Mouse (Mus musculus) ES-E14 (cell line): ENCODE data around the gene Zbed6. TPM values are rescaled to one million over a fixed set of nuclear protein-coding genes. Genes with fewer than 3 reads are reported as not detected.

Experiments used
- DNase-seq: peaks from one replicate; pipeline ENCODE4 v3.0.0-alpha.2; 2013; ENCODE audit warnings: low read depth, low spot score
- H3K27ac ChIP-seq: 2 replicates; pipeline ENCODE4 v1.5.1; 2012; ENCODE audit warnings: low read depth, mild to moderate bottlenecking, low read length, moderate library complexity, mixed read lengths; ENCODE audit not compliant: poor library complexity, insufficient read depth, severe bottlenecking
- H3K36me3 ChIP-seq: 2 replicates; pipeline ENCODE4 v1.6.1; 2012; ENCODE audit warnings: mild to moderate bottlenecking, low read length, moderate library complexity, mixed read lengths; ENCODE audit not compliant: control insufficient read depth, poor library complexity, insufficient read depth, severe bottlenecking
- H3K4me1 ChIP-seq, 2 experiments: fragments of 150-350 bp in 1 of 2; sonication (generic) in 1 of 2; 2 replicates each; pipeline ENCODE4 v1.6.1; 2012; ENCODE audit warnings: low read length in 2 of 2, mild to moderate bottlenecking in 1 of 2, mixed read lengths in 1 of 2; ENCODE audit not compliant: control insufficient read depth in 2 of 2, insufficient read depth in 2 of 2, poor library complexity in 1 of 2
- H3K4me3 ChIP-seq, 2 experiments: fragments of 150-350 bp in 1 of 2; sonication (generic) in 1 of 2; 2 replicates each; pipeline ENCODE4 v1.5.1; 2012; ENCODE audit warnings: low read length in 2 of 2, low read depth in 1 of 2, mild to moderate bottlenecking in 1 of 2, mixed read lengths in 1 of 2; ENCODE audit not compliant: insufficient read depth in 1 of 2, poor library complexity in 1 of 2, severe bottlenecking in 1 of 2
- H3K9ac ChIP-seq: 2 replicates; pipeline ENCODE4 v1.6.1; 2012; ENCODE audit warnings: low read depth, mild to moderate bottlenecking, low read length, mixed read lengths; ENCODE audit not compliant: poor library complexity, insufficient read depth, severe bottlenecking
- H3K9me3 ChIP-seq: fragments of 150-350 bp; sonication (generic); 2 replicates; pipeline ENCODE4 v1.6.1; 2012; ENCODE audit warnings: low read depth, mild to moderate bottlenecking, low read length; ENCODE audit not compliant: control insufficient read depth, insufficient read depth
- CHD2 ChIP-seq: IDR thresholded peaks from 2 replicates; pipeline ENCODE4 v1.6.1; 2014; ENCODE audit warnings: mild to moderate bottlenecking, low read depth, low read length, inconsistent platforms
- HCFC1 ChIP-seq: IDR thresholded peaks from 2 replicates; pipeline ENCODE4 v1.6.1; 2012; ENCODE audit warnings: low read length, inconsistent platforms, borderline replicate concordance; ENCODE audit not compliant: insufficient read depth
- MAFK ChIP-seq: IDR thresholded peaks from 2 replicates; pipeline ENCODE4 v1.6.1; 2014; ENCODE audit warnings: mild to moderate bottlenecking, low read depth, low read length, inconsistent platforms; ENCODE audit not compliant: insufficient read depth
- ZC3H11A ChIP-seq: IDR thresholded peaks from 2 replicates; pipeline ENCODE4 v1.6.1; 2012; ENCODE audit warnings: low read depth, mild to moderate bottlenecking, inconsistent platforms, low read length, borderline replicate concordance
- ZNF384 ChIP-seq: IDR thresholded peaks from 2 replicates; pipeline ENCODE4 v1.6.1; 2012; ENCODE audit warnings: low read depth, low read length, inconsistent platforms
- in situ Hi-C, 2 experiments: fragments of 600-800 bp; cut with MboI; formaldehyde crosslinking; loops; one replicate each; pipeline ENCODE4 v1.15.1; 2025; ENCODE audit warnings: low sequenced_read_pairs in 2 of 2, inconsistent platforms in 1 of 2; ENCODE audit not compliant: unreplicated experiment in 2 of 2
- total RNA-seq: library from RNA; depleted of rRNA; stranded (reverse); fragments of 300-350 nt; gene quantifications from 2 replicates; pipeline ENCODE4 v1.2.3, GENCODE M21; 2012

The Zbed6 gene
- total RNA-seq, 1 experiment = 16.7 TPM

DNA sequence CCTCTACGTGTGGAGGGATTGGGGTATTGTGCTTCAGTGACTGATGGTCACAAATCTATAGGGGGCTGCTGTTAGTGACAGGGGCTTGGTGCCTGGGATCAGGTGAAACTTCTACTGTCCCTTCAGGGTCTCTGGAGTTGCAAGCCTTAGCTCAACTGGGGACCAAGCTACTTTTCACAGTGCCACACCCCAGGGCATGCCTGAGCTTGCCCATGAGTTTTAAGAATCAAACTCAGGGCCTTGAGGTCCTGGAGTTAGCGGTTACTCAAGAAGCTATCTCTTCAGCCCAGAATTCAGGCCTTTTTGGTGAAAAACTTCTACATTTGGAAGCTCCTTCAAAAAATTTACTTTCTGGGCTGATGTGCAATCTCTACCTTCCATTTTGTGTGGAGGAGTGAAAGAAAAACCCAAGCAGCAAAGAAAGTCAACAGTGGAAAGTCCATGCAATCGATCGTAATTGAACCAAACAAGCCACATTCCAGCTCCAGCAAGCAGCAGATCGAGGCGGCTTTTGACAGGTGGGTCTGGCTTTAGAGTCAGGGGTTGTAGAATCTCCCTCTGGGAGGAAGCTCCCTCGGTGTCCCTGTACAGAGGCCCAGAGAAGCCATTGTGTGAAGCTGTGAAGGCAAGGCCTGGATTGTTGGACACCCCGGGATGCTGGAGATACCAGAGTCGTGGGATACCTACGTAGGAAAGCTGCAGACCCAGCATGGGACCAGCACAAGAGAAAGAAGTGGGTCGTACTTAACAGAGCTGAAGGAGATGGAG is 3.7 kb upstream of the Zbed6 start:
- H3K27ac ChIP-seq = peak overlapping the region; percentile 99
- in situ Hi-C loops = no loop called here
- H3K9me3 ChIP-seq = no peaks in the 10 kb centered on the region
- peak; percentile 76 for DNase-seq
- H3K4me3 ChIP-seq = peak overlapping the region; percentile 67
- peaks cover 8 to 16% of the 10 kb centered on the region in 2 experiments for H3K4me1 ChIP-seq
- H3K36me3 ChIP-seq = peaks cover 4% of the 10 kb centered on the region
- TF ChIP-seq ZNF384 = no peak
- no peak for TF ChIP-seq HCFC1
- no peak for TF ChIP-seq CHD2
- TF ChIP-seq ZC3H11A = no peak
- TF ChIP-seq MAFK = no peak
- peak overlapping the region; percentile 81 for H3K9ac ChIP-seq

DNA sequence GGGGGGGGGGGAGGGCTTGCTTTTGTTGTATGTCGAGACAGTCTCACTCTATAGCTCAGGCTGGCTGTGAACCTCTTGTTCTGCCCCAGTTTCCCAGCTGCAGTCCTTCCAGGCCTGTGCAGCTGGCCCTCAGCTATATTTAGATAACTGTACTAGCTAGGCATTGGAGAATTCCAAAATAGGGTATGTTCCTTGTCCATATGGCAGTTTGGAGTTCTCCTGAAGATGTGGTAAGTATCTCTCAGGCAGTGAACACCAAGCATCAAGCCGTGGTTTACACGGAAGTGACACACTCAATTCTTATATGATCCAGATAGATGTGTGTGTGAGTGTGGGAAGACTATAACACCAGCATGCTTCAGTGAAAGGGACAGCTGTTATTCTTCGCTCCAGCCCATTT is 2.7 kb upstream of the Zbed6 start:
- in situ Hi-C loops = no loop called here
- peak overlapping the region; percentile 99; the same call in 1 of the 2 replicates for H3K27ac ChIP-seq
- H3K4me3 ChIP-seq = no peak overlapping the region
- no peak for TF ChIP-seq HCFC1
- no peak for TF ChIP-seq CHD2
- TF ChIP-seq MAFK = no peak
- TF ChIP-seq ZNF384 = no peak
- TF ChIP-seq ZC3H11A = no peak
- peaks cover 13% of the 10 kb centered on the region for H3K36me3 ChIP-seq
- no peak for DNase-seq
- H3K9me3 ChIP-seq = no peaks in the 10 kb centered on the region
- peaks cover 13 to 16% of the 10 kb centered on the region in 2 experiments for H3K4me1 ChIP-seq
- peak overlapping the region; percentile 81; the same call in 1 of the 2 replicates for H3K9ac ChIP-seq

DNA sequence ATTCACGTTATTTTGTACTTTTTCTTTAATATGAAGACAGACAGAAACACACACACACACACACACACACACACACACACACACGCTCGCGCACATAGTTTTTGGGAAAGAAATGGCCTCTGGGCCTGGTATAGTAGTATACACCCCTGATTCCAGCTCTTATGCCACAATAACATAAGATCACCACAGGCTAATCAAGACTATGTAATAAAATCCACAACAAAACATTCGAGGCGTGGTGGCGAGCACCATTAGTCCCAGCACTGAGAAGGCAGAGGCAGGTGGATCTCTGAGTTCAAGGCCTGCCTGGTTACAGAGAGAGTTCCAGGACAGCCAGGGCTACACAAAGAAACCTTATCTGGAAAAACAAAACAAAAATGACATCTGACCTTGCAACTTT is 2.3 kb upstream of the Zbed6 start:
- no peak for DNase-seq
- Histone ChIP-seq H3K4me1 (peaks cover 14 to 16% of the 10 kb centered on the region in 2 experiments), H3K4me3 (no peak overlapping the region), H3K36me3 (peaks cover 17% of the 10 kb centered on the region), H3K27ac (no peak overlapping the region; the same call in 1 of the 2 replicates), H3K9me3 (no peaks in the 10 kb centered on the region), H3K9ac (no peak overlapping the region)
- in situ Hi-C loops = no loop called here
- no peak for TF ChIP-seq ZC3H11A
- TF ChIP-seq ZNF384 = no peak
- no peak for TF ChIP-seq CHD2
- no peak for TF ChIP-seq MAFK
- no peak for TF ChIP-seq HCFC1

DNA sequence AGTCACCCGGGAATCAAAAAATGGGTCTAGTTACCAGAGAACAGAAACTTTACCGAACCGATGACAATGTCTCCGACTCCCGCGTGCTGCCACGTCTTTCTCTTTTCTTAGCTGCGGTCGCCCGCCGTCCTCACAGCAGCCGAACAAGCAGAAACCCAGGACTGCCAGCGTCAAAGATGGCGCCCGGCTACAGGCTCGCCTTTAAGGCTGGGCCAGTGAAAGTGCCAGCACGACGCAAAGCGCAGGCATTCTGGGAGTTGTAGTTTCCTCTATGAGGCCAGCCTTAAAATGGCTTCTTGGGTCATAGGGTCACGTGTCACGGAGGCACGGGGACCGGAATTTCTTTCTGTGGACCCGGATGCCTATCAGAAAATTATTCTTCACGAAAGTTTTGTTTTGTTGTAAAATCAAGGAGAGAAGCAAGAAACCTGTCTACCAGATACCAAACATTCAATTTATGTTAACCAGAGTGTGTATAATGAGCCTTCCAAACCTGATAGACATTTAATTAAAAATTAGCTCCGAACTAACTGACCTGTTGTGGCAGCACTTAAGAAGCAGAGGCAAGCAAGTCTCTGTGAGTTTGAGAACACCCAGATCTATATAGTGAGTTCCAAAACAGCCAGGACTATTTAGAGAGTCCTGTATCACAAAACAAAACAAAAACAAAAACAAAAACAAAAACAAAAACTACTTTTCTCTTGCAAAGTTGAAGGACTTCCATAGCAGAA is 683 bp upstream of the Zbed6 start, which contains the start of gene Gm38394:
TSS of gene Gm38394 (minus strand) at position 116 of the 731 bp plus-strand sequence.
- peak; percentile 85 for DNase-seq
- in situ Hi-C loops = no loop called here
- no peaks in the 10 kb centered on the region for H3K9me3 ChIP-seq
- TF ChIP-seq ZNF384 (no peak), MAFK (peak; percentile 54; the same call in 1 of the 2 replicates), HCFC1 (peak; percentile 99), ZC3H11A (no peak), CHD2 (no peak)
- H3K4me1 ChIP-seq = peaks cover 8 to 12% of the 10 kb centered on the region in 2 experiments
- H3K36me3 ChIP-seq = peaks cover 19% of the 10 kb centered on the region
- H3K9ac ChIP-seq = peak within 1 kb of the TSS; percentile 99
- peak within 1 kb of the TSS; percentile 99 for H3K27ac ChIP-seq
- peak within 1 kb of the TSS; percentile 76 to 99 for H3K4me3 ChIP-seq
